Mouse (Mus musculus): ENCODE results near the gene Itga2. TPM values are rescaled to one million over a fixed set of nuclear protein-coding genes. Genes with fewer than 3 reads are reported as not detected.

The Itga2 gene
- 2.4 and 3.7 TPM in 2 replicates for polyA plus RNA-seq (2014; fragmentation: Nextera tagmentation; extraction: Ambion mirVana)

- H3K4me1 ChIP-seq (ENCODE audit: control insufficient read depth, insufficient read depth, low read length) = no peaks in the 10 kb centered on the region
- H3K9ac ChIP-seq (ENCODE audit: low read depth, low read length) = peak within 1 kb of the TSS; percentile 52
- H3K27me3 ChIP-seq (ENCODE audit: control insufficient read depth, insufficient read depth, low read length) = peaks cover 5% of the 10 kb centered on the region; the same call in 1 of the 2 replicates
- H3K4me2 ChIP-seq (replicated peaks; ENCODE audit: low read depth, low read length) = peak within 1 kb of the TSS; percentile 80
- H3K9me3 ChIP-seq (ENCODE audit: control insufficient read depth, low read length) = no peaks in the 10 kb centered on the region
- peak; percentile 94 for ATAC-seq (ENCODE audit: low FRiP score, low TSS enrichment)
- H3K36me3 ChIP-seq (ENCODE audit: control insufficient read depth, insufficient read depth, low read length) = no peaks in the 10 kb centered on the region
- peak within 1 kb of the TSS; percentile 65; the same call in 1 of the 2 replicates for H3K27ac ChIP-seq (ENCODE audit: low read depth, low read length)
- WGBS = under 1% methylated on average over 28 of the region's 28 CpGs
- H3K4me3 ChIP-seq (ENCODE audit: low read length) = peak within 1 kb of the TSS; percentile 48
Measured at GRCm38 (mm10) chr13:114931775-114932294, at the start of gene Itga2. TSS of gene Itga2 (minus strand) at chr13:114932100.

GRCm38 (mm10) chr13:114980831-114981419, 49.0 kb upstream of the Itga2 start:
- H3K4me2 ChIP-seq (replicated peaks; ENCODE audit: low read depth, low read length) = no peak overlapping the region
- no peaks in the 10 kb centered on the region for H3K27me3 ChIP-seq (ENCODE audit: control insufficient read depth, insufficient read depth, low read length)
- H3K27ac ChIP-seq (ENCODE audit: low read depth, low read length) = no peak overlapping the region
- no peak overlapping the region for H3K4me3 ChIP-seq (ENCODE audit: low read length)
- H3K4me1 ChIP-seq (ENCODE audit: control insufficient read depth, insufficient read depth, low read length) = no peaks in the 10 kb centered on the region
- H3K9me3 ChIP-seq (ENCODE audit: control insufficient read depth, low read length) = no peaks in the 10 kb centered on the region
- 44% methylated on average over 10 of the region's 10 CpGs for WGBS
- no peaks in the 10 kb centered on the region for H3K36me3 ChIP-seq (ENCODE audit: control insufficient read depth, insufficient read depth, low read length)
- ATAC-seq (ENCODE audit: low FRiP score, low TSS enrichment) = no peak
- H3K9ac ChIP-seq (ENCODE audit: low read depth, low read length) = no peak overlapping the region

- Histone ChIP-seq H3K27ac (ENCODE audit: low read depth, low read length) (no peak overlapping the region), H3K27me3 (ENCODE audit: control insufficient read depth, insufficient read depth, low read length) (no peaks in the 10 kb centered on the region), H3K36me3 (ENCODE audit: control insufficient read depth, insufficient read depth, low read length) (no peaks in the 10 kb centered on the region; the same call in 1 of the 2 replicates), H3K4me2 (replicated peaks; ENCODE audit: low read depth, low read length) (no peak overlapping the region), H3K9me3 (ENCODE audit: control insufficient read depth, low read length) (no peaks in the 10 kb centered on the region), H3K4me1 (ENCODE audit: control insufficient read depth, insufficient read depth, low read length) (no peaks in the 10 kb centered on the region), H3K9ac (ENCODE audit: low read depth, low read length) (no peak overlapping the region), H3K4me3 (ENCODE audit: low read length) (no peak overlapping the region)
- WGBS = 66% methylated on average over 6 of the region's 6 CpGs
- ATAC-seq (ENCODE audit: low FRiP score, low TSS enrichment) = no peak
Measured at GRCm38 (mm10) chr13:114974484-114975042, 42.7 kb upstream of the Itga2 start.

- Histone ChIP-seq H3K9me3 (ENCODE audit: control insufficient read depth, low read length) (no peaks in the 10 kb centered on the region), H3K27ac (ENCODE audit: low read depth, low read length) (no peak overlapping the region), H3K4me3 (ENCODE audit: low read length) (no peak overlapping the region), H3K36me3 (ENCODE audit: control insufficient read depth, insufficient read depth, low read length) (peaks cover 4% of the 10 kb centered on the region; the same call in 1 of the 2 replicates), H3K9ac (ENCODE audit: low read depth, low read length) (no peak overlapping the region), H3K4me2 (replicated peaks; ENCODE audit: low read depth, low read length) (no peak overlapping the region), H3K27me3 (ENCODE audit: control insufficient read depth, insufficient read depth, low read length) (no peaks in the 10 kb centered on the region), H3K4me1 (ENCODE audit: control insufficient read depth, insufficient read depth, low read length) (no peaks in the 10 kb centered on the region)
- 89% methylated on average over 3 of the region's 3 CpGs for WGBS
- ATAC-seq (ENCODE audit: low FRiP score, low TSS enrichment) = no peak
Measured at GRCm38 (mm10) chr13:114971905-114972304, 40.0 kb upstream of the Itga2 start.

- Histone ChIP-seq H3K9me3 (ENCODE audit: control insufficient read depth, low read length) (no peaks in the 10 kb centered on the region), H3K36me3 (ENCODE audit: control insufficient read depth, insufficient read depth, low read length) (peaks cover 4% of the 10 kb centered on the region; the same call in 1 of the 2 replicates), H3K27me3 (ENCODE audit: control insufficient read depth, insufficient read depth, low read length) (no peaks in the 10 kb centered on the region), H3K4me1 (ENCODE audit: control insufficient read depth, insufficient read depth, low read length) (no peaks in the 10 kb centered on the region), H3K9ac (ENCODE audit: low read depth, low read length) (no peak overlapping the region), H3K27ac (ENCODE audit: low read depth, low read length) (no peak overlapping the region), H3K4me2 (replicated peaks; ENCODE audit: low read depth, low read length) (no peak overlapping the region), H3K4me3 (ENCODE audit: low read length) (no peak overlapping the region)
- 48% methylated on average over 2 of the region's 2 CpGs for WGBS
- peak; percentile 93 for ATAC-seq (ENCODE audit: low FRiP score, low TSS enrichment)
Measured at GRCm38 (mm10) chr13:114964233-114964632, 32.3 kb upstream of the Itga2 start.

GRCm38 (mm10) chr13:114954516-114954915, 22.6 kb upstream of the Itga2 start:
- Histone ChIP-seq H3K4me1 (ENCODE audit: control insufficient read depth, insufficient read depth, low read length) (no peaks in the 10 kb centered on the region), H3K4me3 (ENCODE audit: low read length) (no peak overlapping the region), H3K36me3 (ENCODE audit: control insufficient read depth, insufficient read depth, low read length) (no peaks in the 10 kb centered on the region), H3K4me2 (replicated peaks; ENCODE audit: low read depth, low read length) (no peak overlapping the region), H3K27me3 (ENCODE audit: control insufficient read depth, insufficient read depth, low read length) (no peaks in the 10 kb centered on the region), H3K27ac (ENCODE audit: low read depth, low read length) (no peak overlapping the region), H3K9me3 (ENCODE audit: control insufficient read depth, low read length) (no peaks in the 10 kb centered on the region), H3K9ac (ENCODE audit: low read depth, low read length) (no peak overlapping the region)
- no peak for ATAC-seq (ENCODE audit: low FRiP score, low TSS enrichment)

GRCm38 (mm10) chr13:114933541-114933940, 1.6 kb upstream of the Itga2 start:
- Histone ChIP-seq H3K36me3 (ENCODE audit: control insufficient read depth, insufficient read depth, low read length) (no peaks in the 10 kb centered on the region), H3K4me2 (replicated peaks; ENCODE audit: low read depth, low read length) (no peak overlapping the region), H3K4me1 (ENCODE audit: control insufficient read depth, insufficient read depth, low read length) (no peaks in the 10 kb centered on the region), H3K9me3 (ENCODE audit: control insufficient read depth, low read length) (no peaks in the 10 kb centered on the region), H3K4me3 (ENCODE audit: low read length) (no peak overlapping the region), H3K9ac (ENCODE audit: low read depth, low read length) (no peak overlapping the region), H3K27ac (ENCODE audit: low read depth, low read length) (no peak overlapping the region), H3K27me3 (ENCODE audit: control insufficient read depth, insufficient read depth, low read length) (peaks cover 5% of the 10 kb centered on the region; the same call in 1 of the 2 replicates)
- WGBS = 82% methylated on average over 7 of the region's 7 CpGs
- no peak for ATAC-seq (ENCODE audit: low FRiP score, low TSS enrichment)

- H3K27me3 ChIP-seq (ENCODE audit: control insufficient read depth, insufficient read depth, low read length) = peaks cover 5% of the 10 kb centered on the region; the same call in 1 of the 2 replicates
- peak overlapping the region; percentile 80 for H3K4me2 ChIP-seq (replicated peaks; ENCODE audit: low read depth, low read length)
- no peaks in the 10 kb centered on the region for H3K4me1 ChIP-seq (ENCODE audit: control insufficient read depth, insufficient read depth, low read length)
- no peaks in the 10 kb centered on the region for H3K9me3 ChIP-seq (ENCODE audit: control insufficient read depth, low read length)
- H3K27ac ChIP-seq (ENCODE audit: low read depth, low read length) = no peak overlapping the region
- H3K9ac ChIP-seq (ENCODE audit: low read depth, low read length) = peak overlapping the region; percentile 52
- H3K36me3 ChIP-seq (ENCODE audit: control insufficient read depth, insufficient read depth, low read length) = no peaks in the 10 kb centered on the region
- ATAC-seq (ENCODE audit: low FRiP score, low TSS enrichment) = peak; percentile 68
- 3% methylated on average over 10 of the region's 10 CpGs for WGBS
- H3K4me3 ChIP-seq (ENCODE audit: low read length) = peak overlapping the region; percentile 48
Measured at GRCm38 (mm10) chr13:114930996-114931649, 777 bp downstream of the Itga2 start.

GRCm38 (mm10) chr13:114924785-114925184, 7.1 kb downstream of the Itga2 start:
- no peaks in the 10 kb centered on the region for H3K27me3 ChIP-seq (ENCODE audit: control insufficient read depth, insufficient read depth, low read length)
- no peaks in the 10 kb centered on the region for H3K9me3 ChIP-seq (ENCODE audit: control insufficient read depth, low read length)
- H3K4me2 ChIP-seq (replicated peaks; ENCODE audit: low read depth, low read length) = no peak overlapping the region
- no peaks in the 10 kb centered on the region for H3K36me3 ChIP-seq (ENCODE audit: control insufficient read depth, insufficient read depth, low read length)
- no peak overlapping the region for H3K27ac ChIP-seq (ENCODE audit: low read depth, low read length)
- H3K4me3 ChIP-seq (ENCODE audit: low read length) = no peak overlapping the region
- no peak overlapping the region for H3K9ac ChIP-seq (ENCODE audit: low read depth, low read length)
- 53% methylated on average over 1 of the region's 1 CpGs for WGBS
- no peak for ATAC-seq (ENCODE audit: low FRiP score, low TSS enrichment)
- 0 out of 2 replicates have a peak, but pooled peaks cover 5% of the 10 kb centered on the region for H3K4me1 ChIP-seq (ENCODE audit: control insufficient read depth, insufficient read depth, low read length)

Data from kidney, embryonic 14.5 days (tissue).